Mouse (Mus musculus) lung, adult 2 months (tissue): ENCODE measurements around the gene Srebf2.

Experiments
- CTCF ChIP-seq: fragments of 200-500 bp; IDR thresholded peaks from 2 replicates; pipeline ENCODE4 v1.5.1; 2011; ENCODE audit warnings: mild to moderate bottlenecking, low read length, control low read depth; ENCODE audit not compliant: insufficient read depth
- POLR2A ChIP-seq: fragments of 200-500 bp; IDR thresholded peaks from 2 replicates; pipeline ENCODE4 v1.6.1; 2011; ENCODE audit warnings: low read depth, mild to moderate bottlenecking, control low read depth, low read length, borderline replicate concordance; ENCODE audit errors: extremely low read depth

GRCm38 (mm10) chr15:82156298-82156697 is 9.3 kb downstream of the Srebf2 start:
- TF ChIP-seq CTCF (no peak), POLR2A (no peak)
